35 mouse cellular contexts compared by ENCODE assay signal in the genomic region with DNA sequence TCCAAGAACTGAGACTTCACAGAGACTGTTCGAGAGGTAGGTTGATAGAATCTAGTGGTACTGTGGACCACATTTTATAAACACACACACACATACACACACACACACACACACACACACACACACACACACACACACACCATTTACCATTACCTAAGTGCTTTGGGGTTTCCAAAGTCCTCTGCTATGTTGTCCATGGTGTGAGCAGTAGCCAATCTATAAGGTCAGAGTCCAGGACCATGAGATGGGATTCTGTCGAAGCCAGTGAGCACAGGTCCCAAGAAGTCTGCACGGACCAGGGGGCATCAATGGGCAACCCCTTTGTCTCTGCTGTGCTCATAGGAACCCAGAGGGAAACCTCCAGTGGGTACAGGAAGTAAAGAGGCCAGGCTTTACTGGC.
"Had no signal": no experiment of that assay in that cellular context is flagged by ENCODE, and none has a peak within 500 bp of the region (broad histone marks: within the 10 kb centered on the region; RNA-seq: fewer than 3 reads in every experiment).

No protein-coding gene starts in this region.

- H3K9me3 ChIP-seq: heart, embryonic 10.5 days; heart, embryonic 12.5 days; heart, embryonic 13.5 days; heart, embryonic 15.5 days; hindbrain, embryonic 10.5 days; hindbrain, embryonic 12.5 days; hindbrain, embryonic 13.5 days; hindbrain, embryonic 15.5 days; intestine, embryonic 15.5 days; kidney, embryonic 15.5 days had no signal

- DNase-seq: heart, adult 18-20 months; heart, adult 2 months; heart, postnatal 10 days; heart, postnatal 14 days; heart, postnatal 36 days; heart, postnatal 4 days; kidney, adult 11 months; kidney, adult 18-20 months; kidney, adult 2 months; kidney, adult 8-10 months; kidney, adult 9 months; kidney, postnatal 10 days; kidney, postnatal 14 days; kidney, postnatal 25 days; kidney, postnatal 36 days; kidney, postnatal 4 days; layer of hippocampus, adult 9-11 months; layer of hippocampus, postnatal 36 days had no signal

- H3K4me2 ChIP-seq: heart, embryonic 11.5 days; heart, embryonic 12.5 days; heart, embryonic 13.5 days; heart, embryonic 15.5 days; hindbrain, embryonic 12.5 days; hindbrain, embryonic 13.5 days; hindbrain, embryonic 14.5 days; hindbrain, embryonic 15.5 days; intestine, embryonic 15.5 days; kidney, embryonic 15.5 days had no signal

- H3K27ac ChIP-seq: heart, adult 2 months; heart, embryonic 10.5 days; heart, embryonic 13.5 days; heart, embryonic 15.5 days; hindbrain, embryonic 10.5 days; hindbrain, embryonic 12.5 days; hindbrain, embryonic 13.5 days; hindbrain, embryonic 14.5 days; hindbrain, embryonic 15.5 days; hindbrain, postnatal 0 days; intestine, embryonic 15.5 days; kidney, embryonic 15.5 days; kidney, postnatal 0 days; layer of hippocampus, adult 2 months had no signal

- H3K4me3 ChIP-seq: heart, adult 2 months; heart, embryonic 10.5 days; heart, embryonic 12.5 days; heart, embryonic 13.5 days; heart, embryonic 15.5 days; hindbrain, embryonic 10.5 days; hindbrain, embryonic 12.5 days; hindbrain, embryonic 13.5 days; hindbrain, embryonic 15.5 days; intestine, embryonic 15.5 days; kidney, embryonic 15.5 days; layer of hippocampus, adult 2 months had no signal

- ATAC-seq: hindbrain, embryonic 16.5 days; hindbrain, postnatal 0 days; inflammation-experienced regulatory T-cells, adult 6 months; intestine, embryonic 15.5 days had no signal

- H3K36me3 ChIP-seq: heart, embryonic 10.5 days; heart, embryonic 12.5 days; heart, embryonic 13.5 days; heart, embryonic 15.5 days; hindbrain, embryonic 10.5 days; hindbrain, embryonic 12.5 days; hindbrain, embryonic 13.5 days; hindbrain, embryonic 15.5 days; intestine, embryonic 15.5 days; kidney, embryonic 15.5 days had no signal

- H3K9ac ChIP-seq: heart, embryonic 12.5 days; heart, embryonic 13.5 days; heart, embryonic 15.5 days; hindbrain, embryonic 12.5 days; hindbrain, embryonic 13.5 days; hindbrain, embryonic 14.5 days; hindbrain, embryonic 15.5 days; intestine, embryonic 15.5 days; kidney, embryonic 15.5 days had no signal

- H3K27me3 ChIP-seq: hindbrain, embryonic 15.5 days had no signal
